Mouse (Mus musculus) frontal cortex, postnatal 25 days (tissue): ENCODE results near the gene Cer1.

Source experiments
- DNase-seq, 2 experiments: peaks; one replicate each; pipeline ENCODE4 v3.0.0; 2022; ENCODE audit warnings: low spot score in 2 of 2

The Cer1 gene

DNA sequence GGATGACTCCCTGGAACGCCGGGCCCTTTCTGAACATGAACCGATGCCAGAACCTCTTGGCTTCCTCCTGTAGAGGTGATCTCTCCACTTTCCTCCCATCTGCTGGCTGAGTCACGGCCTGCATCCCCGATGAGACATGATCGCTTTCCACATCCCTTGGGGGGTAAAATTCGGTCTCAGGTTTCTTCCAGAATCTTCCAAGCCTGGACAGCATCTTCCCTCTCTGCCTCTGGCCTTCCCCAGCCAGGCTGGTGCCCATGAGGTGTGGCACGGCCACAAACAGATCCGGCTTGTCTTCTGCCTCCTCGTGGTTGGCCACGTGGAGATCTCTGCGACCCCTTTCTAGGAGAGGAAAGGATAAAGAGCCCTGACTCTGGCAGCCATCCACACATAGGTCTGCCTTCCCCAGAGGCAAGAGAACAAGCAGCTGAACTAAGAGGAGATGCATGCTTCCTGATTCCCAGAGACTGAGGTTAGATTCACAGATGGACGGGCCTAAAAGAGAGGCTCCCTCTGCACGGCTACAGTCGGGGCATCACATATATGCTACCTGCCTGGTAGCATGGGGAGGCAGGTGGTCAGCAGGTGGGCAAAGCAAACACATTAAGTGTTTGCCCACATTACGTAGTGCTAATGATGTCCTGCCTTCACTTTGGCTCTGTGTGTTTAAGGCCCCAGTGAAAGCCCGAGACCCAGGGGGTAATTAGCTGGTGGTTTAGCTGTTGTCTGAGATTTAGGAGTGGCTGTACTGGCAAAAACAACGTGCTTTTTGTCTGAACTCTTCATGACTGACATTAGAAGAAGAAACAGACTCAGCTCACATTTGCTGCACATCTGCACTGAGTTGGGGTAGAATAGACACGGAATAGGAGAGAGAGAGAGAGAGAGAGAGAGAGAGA lies at the start of gene Cer1:
TSS of gene Cer1 (minus strand) at position 513 of the 899 bp plus-strand sequence.
- DNase-seq = no peak

DNA sequence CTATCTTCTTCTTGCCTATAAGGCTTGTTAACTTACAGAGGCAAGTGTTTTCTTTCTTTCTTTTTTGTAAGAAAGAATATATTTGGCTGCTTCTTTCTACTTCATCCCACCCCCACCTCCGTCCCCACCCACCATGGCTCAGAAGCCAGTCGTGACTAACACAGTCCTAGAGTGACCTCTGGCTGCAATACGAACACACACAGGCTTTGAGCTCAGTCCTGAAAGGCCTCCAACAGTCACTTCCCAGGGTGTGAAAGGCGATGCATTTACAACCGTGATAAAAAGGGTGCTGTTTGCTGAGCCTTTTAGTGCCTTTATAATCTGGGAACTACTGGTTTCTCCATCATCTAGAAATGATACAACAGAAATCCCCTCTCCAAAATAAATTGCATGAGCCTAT lies 49.4 kb upstream of the Cer1 start:
- no peak for DNase-seq

- peak; percentile 79 to 81 for DNase-seq
These were observed 48.8 kb upstream of the Cer1 start for GRCm38 (mm10) chr4:82933698-82934210.

GRCm38 (mm10) chr4:82930079-82930478 lies 45.1 kb upstream of the Cer1 start:
- no peak for DNase-seq

- no peak for DNase-seq
These were observed 37.0 kb upstream of the Cer1 start for GRCm38 (mm10) chr4:82921962-82922361.

- no peak for DNase-seq
These were observed 33.7 kb upstream of the Cer1 start for GRCm38 (mm10) chr4:82918625-82919024.

DNA sequence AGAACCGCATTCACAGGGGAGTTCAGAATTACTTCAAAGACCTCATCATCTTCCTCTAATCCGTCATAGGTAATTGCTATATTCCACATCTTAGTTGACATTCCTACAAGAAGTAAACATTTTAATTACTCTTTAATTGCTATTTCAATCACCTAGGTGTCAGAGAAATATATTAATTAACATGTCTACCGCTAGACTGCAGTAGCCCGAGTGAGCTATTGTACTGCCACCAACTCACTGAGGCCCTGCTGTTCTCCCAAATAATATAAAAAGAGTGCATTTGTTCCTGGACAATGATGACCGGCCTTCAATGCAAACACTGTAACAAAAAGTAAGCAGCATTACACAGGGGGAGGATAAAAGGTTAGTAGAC lies 31.7 kb upstream of the Cer1 start:
- no peak for DNase-seq

DNA sequence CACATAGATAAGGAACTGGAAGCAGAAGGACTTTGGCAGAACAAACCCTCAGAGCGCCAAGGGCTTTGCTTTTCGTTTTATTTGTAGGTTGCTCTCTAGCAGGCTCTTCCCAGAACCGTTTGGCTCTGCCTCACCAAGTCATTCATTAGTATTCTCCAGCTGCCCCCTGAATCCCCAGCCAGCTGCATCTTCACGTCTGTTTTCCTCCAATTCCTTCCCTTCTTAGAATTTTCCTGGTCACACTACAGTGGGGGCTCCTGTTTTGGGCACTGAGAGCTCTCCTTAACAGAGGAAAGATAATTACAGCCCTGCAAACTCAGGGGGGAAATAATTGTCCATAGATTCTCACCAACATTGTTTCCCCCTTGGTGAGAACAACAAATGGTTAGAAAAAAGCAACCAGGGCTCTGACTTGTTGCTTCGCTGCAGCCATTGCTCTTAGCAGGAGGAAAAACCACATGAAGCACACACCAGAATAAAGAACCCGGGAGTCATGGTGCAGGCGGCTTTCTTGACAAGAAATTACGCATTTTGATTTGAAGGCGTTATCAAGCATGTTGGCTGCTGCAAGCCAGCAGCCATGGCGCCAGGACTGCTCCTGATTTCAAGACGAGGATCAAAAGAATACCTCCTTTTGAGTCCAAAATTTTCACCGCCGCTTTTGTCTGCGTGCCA lies 31.2 kb upstream of the Cer1 start:
- no peak for DNase-seq

DNA sequence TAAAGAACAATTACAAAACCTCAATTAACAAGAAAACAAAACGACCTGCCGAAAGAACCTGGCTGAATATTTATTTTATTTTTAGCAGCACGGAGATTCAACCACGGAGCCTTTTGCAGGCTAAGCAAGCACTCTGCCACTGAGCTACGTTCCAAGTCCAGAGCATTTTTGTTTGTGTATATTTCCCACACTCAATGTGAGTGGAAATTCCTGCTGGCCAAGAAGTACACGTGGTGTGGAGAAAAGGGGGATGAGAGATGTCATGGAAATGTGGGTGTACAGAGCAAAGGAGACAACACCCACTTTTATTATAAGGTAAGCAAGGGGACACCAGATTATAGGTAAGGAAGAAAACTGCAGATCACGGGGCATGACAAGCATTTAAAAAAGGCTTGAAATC lies 30.6 kb upstream of the Cer1 start:
- DNase-seq = no peak

- no peak for DNase-seq
These were observed 29.7 kb upstream of the Cer1 start for GRCm38 (mm10) chr4:82914601-82915143.

DNA sequence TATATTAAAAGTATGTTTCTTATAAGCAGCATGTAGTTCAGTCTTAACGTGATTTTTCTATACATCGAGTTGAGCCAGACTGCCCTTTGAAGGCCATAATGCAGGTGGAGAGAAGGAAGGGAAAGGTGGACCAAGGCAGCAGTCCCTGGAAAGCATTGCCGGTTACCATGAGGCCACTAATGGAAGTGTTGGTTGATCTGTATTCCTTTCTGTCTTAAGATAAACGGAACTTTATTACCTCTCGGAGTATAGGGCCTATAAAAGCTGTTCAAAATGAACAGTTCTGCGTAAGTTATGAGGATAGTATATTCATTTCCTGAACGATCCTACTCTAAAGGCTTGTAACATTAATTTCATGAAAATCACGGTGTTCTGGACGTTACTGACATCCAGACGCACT lies 10.3 kb upstream of the Cer1 start:
- DNase-seq = no peak

GRCm38 (mm10) chr4:82892247-82892646 lies 7.3 kb upstream of the Cer1 start:
- DNase-seq = no peak

DNA sequence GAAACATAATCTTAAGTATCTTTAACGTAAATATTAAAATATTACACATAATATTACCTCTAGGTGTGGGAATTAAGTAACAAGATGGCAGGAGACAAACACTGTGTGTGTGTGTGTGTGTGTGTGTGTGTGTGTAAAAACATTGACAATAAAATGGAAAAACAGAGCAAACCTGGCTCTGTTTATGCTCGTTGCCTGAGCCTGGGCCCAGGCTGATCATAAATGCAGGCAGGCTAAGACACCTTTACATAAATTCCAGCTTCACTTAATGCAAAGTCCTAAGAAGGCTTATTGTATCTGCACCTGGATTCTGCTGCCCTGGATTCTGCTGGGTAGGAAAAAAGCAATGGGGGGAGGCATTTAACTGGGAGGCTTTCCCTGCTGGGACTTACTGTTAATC lies 6.6 kb upstream of the Cer1 start:
- no peak for DNase-seq

DNA sequence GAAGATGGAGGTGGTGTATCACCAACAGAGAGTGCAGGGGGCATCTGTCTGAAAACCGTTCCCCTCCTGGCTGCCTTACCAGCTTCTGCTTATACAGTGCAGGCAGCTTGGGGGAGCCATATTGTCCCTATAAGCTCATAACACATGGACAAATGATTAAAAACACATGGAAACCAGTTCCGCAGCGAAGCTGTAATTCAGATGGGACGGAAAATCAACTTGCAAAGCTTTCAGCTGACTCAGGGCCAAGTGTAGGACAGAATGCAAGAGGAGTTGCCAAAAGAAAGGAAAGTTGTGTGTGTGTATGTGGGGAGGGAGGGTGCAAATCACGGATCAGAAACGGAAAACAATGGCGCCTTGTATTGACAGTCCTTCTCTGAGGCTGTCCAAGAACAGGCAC lies 6.1 kb upstream of the Cer1 start:
- DNase-seq = no peak

DNA sequence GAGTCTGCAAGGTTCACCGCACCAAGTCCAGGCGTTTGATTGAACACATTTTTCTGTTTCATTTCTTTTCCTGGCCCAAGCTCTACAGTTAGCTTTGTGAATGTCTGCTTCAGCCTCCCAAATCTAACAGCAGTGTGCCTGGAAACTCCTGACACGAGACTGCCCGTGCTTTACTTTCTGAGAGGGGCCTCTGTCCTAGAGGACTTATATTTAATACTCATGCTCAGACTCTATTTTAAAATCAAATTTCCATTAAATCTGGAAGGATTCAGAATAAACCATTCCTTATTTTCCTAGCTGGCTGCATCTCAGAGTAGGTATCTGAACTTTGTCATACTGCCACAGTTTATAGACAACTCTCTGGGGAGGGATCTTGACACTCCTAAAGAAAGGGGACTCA lies 5.6 kb upstream of the Cer1 start:
- no peak for DNase-seq

DNA sequence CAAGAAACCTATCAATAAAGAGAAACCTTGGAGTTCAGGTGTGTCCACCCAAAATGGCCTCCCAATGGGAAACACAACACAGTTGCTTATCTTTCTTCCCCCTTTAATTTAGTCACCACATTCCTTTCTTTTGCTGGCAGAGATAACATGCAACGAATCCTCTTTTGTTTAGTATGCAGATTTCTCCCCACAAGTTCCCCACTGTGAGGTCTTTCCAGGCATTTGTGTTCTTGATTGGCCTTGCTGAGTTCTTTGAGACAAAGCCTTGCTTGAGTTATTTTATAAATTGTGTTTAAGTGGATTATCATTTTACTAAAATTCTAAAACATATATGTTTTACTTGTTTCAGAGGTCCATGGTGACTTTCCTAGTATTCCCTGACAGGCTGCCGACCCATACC lies 1.2 kb upstream of the Cer1 start:
- no peak for DNase-seq

- no peak for DNase-seq
These were observed 576 bp upstream of the Cer1 start for GRCm38 (mm10) chr4:82885535-82885913.

DNA sequence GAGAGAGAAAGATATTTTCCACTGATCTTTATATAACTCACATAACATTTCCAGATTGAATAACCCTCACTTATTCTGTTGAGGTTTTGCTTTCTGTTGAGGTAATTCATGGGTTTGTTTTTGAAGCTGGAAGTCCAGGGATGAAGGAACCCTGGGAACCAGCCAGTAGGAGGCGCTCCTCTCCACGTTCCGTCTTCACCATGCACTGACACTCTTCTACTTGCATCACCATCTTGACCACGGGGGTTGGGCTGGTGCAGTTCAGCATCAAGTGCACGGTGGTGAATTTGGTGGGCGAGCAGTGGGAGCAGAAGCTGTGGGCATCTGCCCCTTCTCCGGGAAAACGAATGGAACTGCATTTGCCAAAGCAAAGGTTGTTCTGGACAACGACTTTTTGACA lies 2.4 kb downstream of the Cer1 start:
- no peak for DNase-seq

DNA sequence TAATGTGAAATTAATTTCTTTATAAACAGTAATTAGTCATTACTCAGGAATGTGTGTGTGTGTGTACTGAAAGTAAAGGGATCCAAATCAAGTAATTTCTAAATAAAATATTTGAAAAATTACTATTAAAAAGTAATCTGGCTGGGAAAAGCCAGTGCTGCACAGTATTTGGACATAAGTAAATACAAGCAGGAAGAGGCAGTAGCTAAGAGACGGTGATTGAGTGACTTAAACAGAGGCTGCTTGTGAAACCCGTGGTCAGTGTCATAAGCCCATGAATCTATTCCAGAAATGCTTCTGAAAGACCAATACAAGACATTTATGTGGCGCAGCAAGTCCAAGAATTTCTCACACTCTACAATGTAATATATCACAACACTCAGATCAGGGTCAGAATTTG lies 3.6 kb downstream of the Cer1 start:
- no peak for DNase-seq

- DNase-seq = no peak
These were observed 4.7 kb downstream of the Cer1 start for GRCm38 (mm10) chr4:82880243-82880642.

DNA sequence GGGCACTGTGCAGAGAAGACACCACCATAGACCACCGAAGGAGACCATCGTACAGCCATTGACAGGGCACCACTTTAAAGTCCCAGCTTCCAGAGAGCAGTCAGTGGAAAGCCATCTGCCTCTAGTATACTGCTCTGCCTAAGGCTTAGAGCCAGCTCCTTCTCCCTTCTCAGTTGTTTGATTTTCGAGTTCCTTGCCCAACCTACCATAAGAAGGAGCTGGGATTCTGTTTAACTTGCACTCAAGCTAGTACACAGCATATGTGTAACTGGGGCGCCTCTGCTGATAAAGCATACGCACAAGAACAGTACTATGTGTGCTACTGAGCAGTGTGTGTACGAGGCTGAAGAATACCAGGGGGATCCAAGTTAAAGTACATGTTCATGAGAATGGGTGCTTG lies 5.8 kb downstream of the Cer1 start:
- no peak for DNase-seq

DNA sequence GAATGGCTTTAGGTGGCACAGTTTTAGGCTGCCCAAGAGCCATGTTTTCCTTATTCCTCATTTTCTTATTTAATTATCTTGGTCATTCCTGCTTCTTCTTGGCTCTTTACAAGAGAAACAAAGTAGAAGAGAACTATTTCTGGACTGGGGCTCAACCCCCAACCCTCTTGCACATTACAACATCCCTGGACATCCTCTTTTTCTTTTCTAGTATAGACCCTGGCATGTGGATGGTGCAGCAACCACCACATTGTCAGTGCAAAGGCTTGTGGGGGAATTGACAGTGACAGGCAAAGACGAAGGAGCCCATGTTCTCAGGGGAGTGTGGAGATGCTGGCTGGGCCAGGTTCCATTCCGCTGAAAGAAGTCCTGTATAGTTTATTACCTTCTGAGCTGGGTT lies 8.3 kb downstream of the Cer1 start:
- no peak for DNase-seq

DNA sequence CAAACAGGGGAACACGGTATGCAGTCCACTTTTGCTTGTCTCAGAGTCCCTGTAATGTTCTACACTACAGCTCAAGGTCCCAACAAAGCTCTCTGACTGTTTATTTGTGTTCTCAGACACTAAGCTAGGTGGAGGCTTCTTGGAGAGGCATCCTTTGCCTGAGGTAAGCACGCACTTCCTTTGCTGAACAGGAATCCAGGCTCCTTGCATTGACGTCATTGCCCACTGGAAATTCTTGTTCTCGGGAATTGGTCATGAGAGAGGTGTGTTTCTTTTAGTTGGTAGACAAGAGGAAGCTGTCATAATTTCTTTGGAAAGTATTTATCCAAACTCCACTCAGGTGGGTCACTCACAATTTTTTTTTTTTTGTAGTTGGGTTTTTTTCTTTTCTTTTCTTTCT lies 9.4 kb downstream of the Cer1 start:
- no peak for DNase-seq
